Mouse (Mus musculus): ENCODE results near the gene Fos.

GRCm38 (mm10) chr12:85455065-85456058 lies 18.3 kb upstream of the Fos start:
- TF ChIP-seq CTCF (IDR thresholded peaks at IDR 0.05; ENCODE audit: low read depth): peak; percentile 28; the same call in 1 of the 2 replicates
- 0 out of 2 replicates have a peak, but pooled peaks have one; percentile 14 for TF ChIP-seq EP300 (IDR thresholded peaks at IDR 0.05; ENCODE audit: low read depth)
